Mouse (Mus musculus): ENCODE measurements around the gene Tead4. TPM values are rescaled to one million over a fixed set of nuclear protein-coding genes. Genes with fewer than 3 reads are reported as not detected.
"Not testable (repeated sequence)": the region's sequence is repeated elsewhere in the genome, so short reads cannot be mapped to it uniquely, and the experiment has no call there.

Gene Tead4
- total RNA-seq (2021) = 10 to 100 TPM; 18.8 to 20.5 TPM
- long read RNA-seq, experiment 1, transcript Tead4-201 (12 exons, 3,076 nt) = major isoform, 5 of 13 reads
- long read RNA-seq, experiment 1, partial matches to known transcripts = 0 of 13 reads
- long read RNA-seq, experiment 1, other reads (novel, unspliced or antisense) = 4 of 13 reads
- long read RNA-seq, experiment 2, partial matches to known transcripts = 0 of 12 reads
- long read RNA-seq, experiment 2, other reads (novel, unspliced or antisense) = 6 of 12 reads

GRCm38 (mm10) chr6:128300134-128301001 lies at the start of gene Tead4:
Gene Tead4 (minus strand): TSS chr6:128300823.
- peak; percentile 44 to 68 for DNase-seq (ENCODE audit: low spot score in 2 of 2)

- DNase-seq (ENCODE audit: low spot score in 2 of 2) = no peak
Observed at GRCm38 (mm10) chr6:128349711-128350110, 49.1 kb upstream of the Tead4 start.

GRCm38 (mm10) chr6:128346782-128347181 lies 46.2 kb upstream of the Tead4 start:
- DNase-seq (ENCODE audit: low spot score in 2 of 2) = no peak

GRCm38 (mm10) chr6:128345623-128346022 lies 45.0 kb upstream of the Tead4 start:
- no peak for DNase-seq (ENCODE audit: low spot score in 2 of 2)

- no peak for DNase-seq (ENCODE audit: low spot score in 2 of 2)
Observed at GRCm38 (mm10) chr6:128341956-128342723, 41.5 kb upstream of the Tead4 start.

- DNase-seq (ENCODE audit: low spot score in 2 of 2) = no peak
Observed at GRCm38 (mm10) chr6:128338876-128339275, 38.3 kb upstream of the Tead4 start.

GRCm38 (mm10) chr6:128337467-128337866 lies 36.8 kb upstream of the Tead4 start:
- no peak for DNase-seq (ENCODE audit: low spot score in 2 of 2)

- peak; percentile 38 to 67 for DNase-seq (ENCODE audit: low spot score in 2 of 2)
Observed at GRCm38 (mm10) chr6:128334397-128335124, 33.9 kb upstream of the Tead4 start.

- DNase-seq (ENCODE audit: low spot score in 2 of 2) = peak in 1 of 2 experiments; percentile 57
Observed at GRCm38 (mm10) chr6:128318317-128318716, 17.7 kb upstream of the Tead4 start.

- DNase-seq (ENCODE audit: low spot score in 2 of 2) = no peak
Observed at GRCm38 (mm10) chr6:128315597-128315996, 15.0 kb upstream of the Tead4 start.

GRCm38 (mm10) chr6:128314796-128315195 lies 14.2 kb upstream of the Tead4 start:
- DNase-seq (ENCODE audit: low spot score in 2 of 2) = no peak

GRCm38 (mm10) chr6:128308311-128308710 lies 7.7 kb upstream of the Tead4 start:
- DNase-seq (ENCODE audit: low spot score in 2 of 2) = peak; percentile 46 to 54

- no peak for DNase-seq (ENCODE audit: low spot score in 2 of 2)
Observed at GRCm38 (mm10) chr6:128304801-128305200, 4.2 kb upstream of the Tead4 start.

- not testable (repeated sequence) for DNase-seq (ENCODE audit: low spot score in 2 of 2)
Observed at GRCm38 (mm10) chr6:128302640-128303039, 2.0 kb upstream of the Tead4 start.

GRCm38 (mm10) chr6:128301891-128302290 lies 1.3 kb upstream of the Tead4 start:
- no peak for DNase-seq (ENCODE audit: low spot score in 2 of 2)

GRCm38 (mm10) chr6:128301458-128301857 lies 835 bp upstream of the Tead4 start:
- no peak for DNase-seq (ENCODE audit: low spot score in 2 of 2)

GRCm38 (mm10) chr6:128299292-128300133 lies 1.1 kb downstream of the Tead4 start:
- no peak for DNase-seq (ENCODE audit: low spot score in 2 of 2)

- DNase-seq (ENCODE audit: low spot score in 2 of 2) = no peak
Observed at GRCm38 (mm10) chr6:128298246-128298645, 2.4 kb downstream of the Tead4 start.

GRCm38 (mm10) chr6:128296750-128297393 lies 3.8 kb downstream of the Tead4 start:
- DNase-seq (ENCODE audit: low spot score in 2 of 2) = no peak

Measured in gastrocnemius, postnatal 4 days (tissue).